Mouse (Mus musculus): ENCODE results near the gene Mtx2.

Mtx2 gene

DNA sequence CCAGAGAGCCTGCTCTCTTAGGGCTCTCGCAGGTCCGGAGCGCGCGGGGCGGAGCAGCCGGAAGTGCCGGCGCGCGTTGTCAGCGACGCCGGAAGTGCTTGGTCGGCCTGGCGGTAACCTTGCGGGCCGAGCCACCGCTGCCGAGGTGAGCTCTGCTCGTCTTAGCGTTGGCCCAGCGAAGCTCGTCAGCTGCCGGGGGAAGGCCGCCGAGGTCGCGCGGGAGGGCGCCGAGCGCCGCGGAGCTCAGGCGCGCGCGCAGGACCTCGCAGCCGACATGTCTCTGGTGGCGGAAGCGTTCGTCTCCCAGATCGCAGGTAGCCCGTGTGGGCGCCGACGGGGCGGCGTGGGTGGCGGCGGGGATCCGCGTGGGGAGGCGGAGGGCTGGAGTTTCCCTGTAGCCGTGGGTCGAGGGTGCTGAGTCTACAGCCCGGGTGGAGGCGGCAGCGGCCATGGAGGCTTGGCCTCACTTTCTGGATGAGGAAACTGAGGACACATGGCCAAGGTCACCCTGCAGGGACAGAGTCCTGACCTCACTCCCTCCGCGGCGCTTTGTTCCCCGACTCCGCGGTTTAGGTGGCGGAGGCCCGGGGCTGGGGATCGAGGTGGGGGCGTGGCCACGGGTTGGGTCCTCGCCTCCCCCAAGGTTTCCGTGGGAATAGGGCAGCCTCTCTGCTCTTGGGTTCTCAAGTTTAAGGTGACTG is at the start of gene Mtx2:
Gene Mtx2, plus strand, starts transcription at position 74 of the 701 bp plus-strand sequence.
- peak; percentile 47 for DNase-seq (ENCODE audit: low read depth, low spot score)

DNA sequence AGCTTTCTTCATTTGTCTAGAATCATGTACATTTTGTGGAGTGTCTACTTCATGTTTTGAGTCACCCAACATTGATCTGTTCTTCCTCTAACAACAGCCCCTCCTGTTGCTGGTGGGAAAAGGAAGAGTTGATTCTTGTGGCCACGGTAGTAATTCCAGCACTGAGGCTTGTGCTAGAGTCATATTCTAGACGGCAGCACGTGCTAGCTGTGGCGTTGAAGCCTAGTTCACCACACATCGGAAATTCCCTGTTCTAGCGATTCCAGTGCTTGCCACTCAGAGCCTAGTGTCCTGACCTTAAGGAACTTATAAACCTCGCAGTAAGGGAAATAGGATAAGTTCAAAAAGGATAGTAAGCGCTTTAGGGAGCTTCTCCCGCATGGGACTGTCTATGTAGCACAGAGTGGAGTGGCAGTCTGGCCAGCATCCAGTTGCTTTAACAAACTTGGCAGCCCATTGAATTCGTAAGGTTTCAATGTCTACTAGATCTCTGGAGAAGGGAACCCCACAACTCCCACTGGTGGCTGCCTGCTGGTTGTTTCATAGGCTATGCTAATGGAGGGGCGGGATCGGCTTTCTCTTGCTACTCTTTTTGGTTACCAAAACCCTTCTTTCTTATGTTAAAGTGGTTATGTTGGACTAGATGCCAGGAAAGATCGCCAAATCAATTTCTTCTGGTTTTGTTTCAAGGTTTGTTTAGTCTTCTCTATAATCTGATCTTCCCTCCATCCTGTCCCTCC is 47.9 kb upstream of the Mtx2 start:
- DNase-seq (ENCODE audit: low read depth, low spot score) = no peak

DNA sequence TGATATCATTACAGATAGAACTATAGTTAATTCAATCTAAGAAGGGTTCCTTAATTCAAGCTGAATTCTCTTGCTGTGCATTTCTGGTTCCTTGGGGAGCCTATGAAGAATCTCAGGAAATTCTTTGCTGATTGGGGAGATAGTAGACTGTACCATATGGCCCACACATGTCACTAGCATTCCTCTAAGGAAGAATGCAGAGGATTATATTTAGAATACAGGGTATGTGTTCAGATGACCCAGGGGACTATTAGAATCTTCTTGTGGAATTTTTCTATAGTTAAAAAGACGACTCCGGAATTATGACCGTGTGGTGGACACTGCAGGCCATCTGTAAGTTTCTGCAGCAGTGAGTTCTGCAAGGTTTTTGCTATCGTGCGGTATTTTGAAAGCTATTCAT is 44.2 kb upstream of the Mtx2 start:
- no peak for DNase-seq (ENCODE audit: low read depth, low spot score)

DNA sequence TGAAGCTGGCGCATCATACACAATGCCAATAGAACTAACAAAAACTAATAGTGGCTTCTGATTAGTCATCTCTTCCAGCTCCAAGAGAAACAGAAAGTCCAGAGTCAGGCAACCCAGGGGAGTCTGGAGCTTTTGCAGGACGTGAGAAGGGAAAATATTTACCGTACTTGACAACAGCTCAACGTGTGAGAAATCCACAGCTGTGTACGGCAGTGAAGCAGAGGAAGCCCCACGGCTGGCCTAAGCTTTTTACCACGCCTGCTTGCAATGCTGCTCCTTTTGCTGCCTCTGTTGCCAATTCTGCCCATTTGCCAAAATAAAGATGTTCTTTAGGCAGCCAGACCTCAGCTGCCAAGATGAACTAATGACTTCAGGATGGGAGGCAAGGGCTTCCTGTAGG is 30.1 kb upstream of the Mtx2 start:
- DNase-seq (ENCODE audit: low read depth, low spot score) = no peak

DNA sequence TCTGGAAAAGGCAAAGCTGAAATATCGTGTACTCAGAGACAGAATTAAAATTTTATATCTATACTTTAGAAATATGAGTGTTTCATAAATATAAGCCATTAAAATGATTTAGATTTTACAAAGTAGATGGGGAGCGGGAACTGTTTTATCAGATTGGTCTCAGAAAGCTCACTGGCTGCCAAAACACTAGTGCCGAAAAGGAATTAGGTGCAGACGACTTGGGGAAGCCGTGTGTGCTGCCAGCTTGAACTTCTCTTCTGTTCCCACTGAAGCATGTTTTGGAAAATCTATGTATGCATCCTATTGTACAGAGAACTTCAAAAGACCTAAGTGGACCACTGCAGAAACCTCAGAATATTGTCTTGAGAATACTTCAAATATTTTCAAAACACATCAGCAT is 17.2 kb upstream of the Mtx2 start:
- DNase-seq (ENCODE audit: low read depth, low spot score) = no peak

DNA sequence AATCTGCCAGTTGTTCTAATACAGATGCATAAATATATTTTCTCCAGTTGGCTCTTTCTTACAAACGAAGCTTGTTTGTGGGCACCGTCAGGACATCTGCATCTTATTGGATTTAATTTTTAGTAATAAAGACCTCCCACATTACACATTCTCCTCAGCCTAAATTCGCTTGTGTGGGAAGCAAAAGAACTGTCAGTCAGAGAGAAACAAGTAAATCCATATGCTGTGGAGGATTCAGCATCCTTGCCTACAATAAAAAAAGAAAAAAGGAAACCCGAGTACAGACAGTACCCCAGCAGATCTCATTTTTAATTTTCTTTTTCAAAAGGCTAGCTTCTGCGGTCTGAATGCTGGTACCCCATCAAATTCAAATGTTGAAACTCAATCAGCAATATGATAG is 2.9 kb upstream of the Mtx2 start:
- no peak for DNase-seq (ENCODE audit: low read depth, low spot score)

DNA sequence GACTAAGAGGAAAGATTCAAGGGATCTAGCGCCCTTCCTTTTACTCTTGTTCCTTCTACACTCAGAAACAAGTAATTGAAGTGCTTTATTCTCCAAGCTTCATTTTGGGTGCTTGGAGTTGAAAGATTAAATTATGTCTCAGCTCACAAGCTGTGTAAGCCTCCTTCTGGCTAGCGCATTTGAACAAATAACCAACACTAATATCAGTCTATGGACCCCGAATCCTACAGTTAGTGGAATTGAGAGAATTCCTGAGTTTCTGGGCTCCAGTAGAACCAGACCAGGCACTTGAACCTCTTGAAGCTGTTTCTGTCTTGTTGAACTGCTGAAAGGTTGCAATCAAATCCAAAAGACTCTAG is 253 bp upstream of the Mtx2 start:
- no peak for DNase-seq (ENCODE audit: low read depth, low spot score)

DNA sequence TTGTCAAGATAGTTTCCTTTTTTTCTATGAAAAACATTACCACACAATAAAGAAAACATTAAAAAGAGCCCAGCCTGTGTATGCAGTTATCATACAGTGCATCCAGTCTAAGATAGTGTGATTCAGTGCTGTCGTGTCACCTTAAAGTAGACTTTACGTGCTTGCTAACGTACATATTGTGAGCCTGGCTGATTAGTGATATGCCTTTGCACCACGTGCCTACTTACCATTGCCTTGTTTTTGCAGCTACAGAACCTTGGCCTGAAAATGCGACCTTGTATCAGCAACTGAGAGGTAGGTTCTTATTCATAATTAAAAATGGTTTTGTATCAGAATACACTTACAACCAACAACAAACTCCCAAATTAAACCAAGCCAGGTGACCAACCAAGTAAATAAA is 21.4 kb downstream of the Mtx2 start:
- DNase-seq (ENCODE audit: low read depth, low spot score) = no peak

DNA sequence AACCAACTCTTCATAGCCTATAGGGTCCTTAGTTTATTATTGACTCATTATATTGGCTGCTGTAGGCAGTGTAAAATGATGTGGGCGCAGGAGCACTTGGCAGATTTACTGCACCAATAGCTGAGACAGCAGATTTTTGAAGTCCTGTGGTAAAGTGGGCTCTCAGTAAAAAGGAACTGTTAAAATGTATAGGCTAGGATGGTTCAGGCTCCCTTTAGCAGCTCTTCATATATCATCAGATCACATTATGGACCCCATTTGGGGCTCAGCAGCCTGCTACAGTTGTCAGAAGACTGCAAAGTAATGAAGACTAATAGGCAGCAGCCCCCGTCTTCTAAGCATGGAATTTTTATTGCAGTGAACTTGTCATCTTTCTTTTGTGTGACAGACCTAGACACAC is 21.9 kb downstream of the Mtx2 start:
- DNase-seq (ENCODE audit: low read depth, low spot score) = no peak

DNA sequence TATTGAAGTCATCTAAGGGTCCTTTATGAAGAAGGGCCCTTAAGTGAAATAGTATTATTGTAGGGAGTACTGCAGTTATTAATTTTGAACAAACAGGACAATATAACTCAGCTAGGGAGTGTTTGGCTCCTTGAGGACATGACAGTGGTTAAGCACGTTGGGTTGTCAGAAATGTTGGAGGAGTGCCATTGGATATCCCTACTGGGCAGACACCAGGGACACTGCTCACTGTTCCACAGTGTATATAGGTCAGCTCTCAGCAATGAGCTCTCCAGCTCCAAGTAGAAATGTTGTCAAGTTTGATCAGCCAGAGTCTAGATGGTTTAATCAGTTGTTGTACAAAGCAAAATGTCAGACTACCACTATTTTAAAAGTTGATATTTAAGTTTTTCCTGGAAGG is 24.4 kb downstream of the Mtx2 start:
- no peak for DNase-seq (ENCODE audit: low read depth, low spot score)

DNA sequence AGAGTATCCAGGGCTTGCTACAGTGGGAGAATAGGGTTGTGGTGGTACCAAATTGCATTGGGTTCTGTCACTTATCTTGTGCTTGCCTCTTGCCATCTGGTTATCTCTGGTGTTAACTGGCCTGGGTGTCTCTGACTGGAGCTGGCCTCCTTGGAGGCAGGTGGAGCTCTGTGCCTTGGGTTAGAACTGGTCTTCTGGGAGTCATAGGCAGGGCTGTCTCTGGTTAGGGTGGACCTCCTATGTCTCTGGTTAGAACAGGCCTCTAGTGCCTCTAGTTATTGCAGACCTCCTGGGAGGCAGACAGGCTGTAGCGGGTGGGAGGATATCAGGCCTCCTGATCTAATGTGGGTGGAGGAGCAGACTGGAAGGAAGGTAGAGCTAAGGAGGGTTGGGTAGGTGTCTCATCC is 36.5 kb downstream of the Mtx2 start:
- no peak for DNase-seq (ENCODE audit: low read depth, low spot score)

DNA sequence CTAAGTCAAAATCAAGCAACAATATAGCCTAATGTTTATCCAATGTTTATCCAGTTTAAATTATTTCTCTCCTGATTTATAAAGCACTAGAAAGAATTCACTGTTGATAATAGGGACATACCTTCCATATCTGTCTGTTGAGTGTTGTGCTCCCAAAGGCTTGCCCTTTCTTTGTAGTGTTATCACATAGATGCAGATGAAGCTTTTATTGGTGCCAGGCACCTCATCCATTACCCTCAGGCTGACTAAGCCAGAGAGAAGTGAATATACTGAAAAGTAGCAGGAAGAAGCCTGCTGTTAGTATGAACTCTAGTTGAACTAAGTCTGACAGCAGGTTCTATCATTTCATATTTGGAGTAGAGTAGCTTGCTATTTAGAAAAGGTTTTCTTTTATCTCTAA is 39.8 kb downstream of the Mtx2 start:
- no peak for DNase-seq (ENCODE audit: low read depth, low spot score)

DNA sequence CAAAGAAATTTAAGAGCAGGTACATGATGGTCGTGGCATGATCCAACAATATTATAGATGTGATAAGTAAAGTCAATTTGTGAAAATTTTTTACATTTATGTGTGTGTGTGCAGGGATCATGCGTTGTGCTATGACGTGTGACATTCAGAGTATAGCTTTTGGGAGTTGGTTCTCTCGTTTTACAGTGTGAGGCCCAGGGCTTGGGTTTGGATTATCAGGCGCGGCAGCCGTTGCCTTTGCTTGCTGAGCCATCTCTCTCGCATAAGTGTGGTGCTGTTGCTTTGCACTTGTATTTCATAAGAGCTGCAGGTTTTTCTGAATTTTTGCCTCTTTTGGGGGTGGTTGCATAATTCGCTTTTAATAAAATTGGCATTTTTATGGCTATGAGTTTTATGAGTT is 48.4 kb downstream of the Mtx2 start:
- DNase-seq (ENCODE audit: low read depth, low spot score) = no peak

DNA sequence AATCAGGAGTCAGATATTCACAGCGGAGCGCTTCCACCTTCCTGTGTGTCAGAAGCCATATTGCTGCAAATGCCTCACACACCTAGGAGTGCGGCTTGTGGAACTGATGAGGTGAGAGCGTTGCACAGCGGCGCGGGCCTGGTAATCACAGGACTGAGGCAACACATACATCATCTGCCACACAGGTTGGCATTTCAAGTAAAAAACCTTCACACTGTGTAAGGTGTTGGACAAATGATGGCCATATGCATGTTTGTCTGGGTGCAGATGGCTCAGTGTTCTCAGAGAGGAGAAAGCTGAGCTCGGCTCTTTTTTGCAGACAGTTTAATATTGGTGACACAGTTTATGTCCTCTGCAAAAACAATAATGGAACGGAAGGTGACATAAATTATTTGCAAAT is 58.8 kb downstream of the Mtx2 start:
- no peak for DNase-seq (ENCODE audit: low read depth, low spot score)

DNA sequence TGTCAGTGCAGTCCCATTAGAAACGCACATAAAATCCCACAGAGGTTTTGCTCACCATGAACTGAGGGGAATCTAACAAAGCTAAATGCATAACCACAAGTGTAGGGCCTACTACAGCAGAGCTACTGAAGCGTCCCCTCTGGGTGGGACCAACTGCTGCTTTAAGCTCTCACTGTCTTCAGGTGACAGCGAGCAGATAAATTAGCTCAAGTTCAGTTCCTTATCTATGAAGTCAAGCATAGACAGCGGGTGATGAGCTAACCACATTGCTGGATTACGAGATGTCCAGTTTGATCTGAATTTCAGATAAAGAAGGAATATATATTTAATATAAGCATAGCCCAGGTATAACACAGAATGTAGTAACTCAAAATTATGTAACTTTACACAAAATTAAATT is 66.3 kb downstream of the Mtx2 start:
- DNase-seq (ENCODE audit: low read depth, low spot score) = no peak

DNA sequence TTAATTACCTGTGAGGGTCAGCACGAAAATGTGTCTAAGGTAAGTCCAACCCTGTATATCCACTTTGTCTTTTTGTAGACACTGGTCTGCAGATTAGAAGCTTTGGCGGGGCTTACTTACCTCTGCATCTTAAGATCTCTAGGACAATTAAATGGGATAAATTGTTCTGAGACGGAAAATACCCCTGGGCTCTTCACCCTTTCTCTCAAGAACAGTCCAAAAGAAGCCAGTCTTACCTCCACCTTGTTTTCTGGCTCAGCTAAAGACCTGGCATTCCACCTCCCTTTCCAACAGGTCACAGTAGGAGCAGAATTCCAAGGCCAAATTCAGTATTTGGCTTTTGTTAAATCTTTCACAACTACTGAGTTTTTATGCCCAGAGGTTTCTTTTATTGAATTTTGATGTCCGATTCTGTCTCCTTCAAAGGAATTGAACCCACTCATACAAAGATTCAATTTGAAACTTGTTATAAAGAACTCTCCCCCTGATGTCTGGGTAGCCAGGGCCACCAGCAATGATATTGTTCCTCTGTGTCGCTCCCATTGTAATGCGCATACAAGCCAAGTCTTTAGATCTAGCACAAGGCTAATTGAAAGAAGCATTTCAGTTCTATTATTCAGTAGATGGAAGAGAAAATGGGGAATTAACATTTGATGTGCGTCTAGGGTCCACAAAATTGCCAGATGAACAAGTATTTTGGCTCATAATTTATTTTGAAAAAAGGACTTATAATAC is 67.4 kb downstream of the Mtx2 start:
- DNase-seq (ENCODE audit: low read depth, low spot score) = no peak

DNA sequence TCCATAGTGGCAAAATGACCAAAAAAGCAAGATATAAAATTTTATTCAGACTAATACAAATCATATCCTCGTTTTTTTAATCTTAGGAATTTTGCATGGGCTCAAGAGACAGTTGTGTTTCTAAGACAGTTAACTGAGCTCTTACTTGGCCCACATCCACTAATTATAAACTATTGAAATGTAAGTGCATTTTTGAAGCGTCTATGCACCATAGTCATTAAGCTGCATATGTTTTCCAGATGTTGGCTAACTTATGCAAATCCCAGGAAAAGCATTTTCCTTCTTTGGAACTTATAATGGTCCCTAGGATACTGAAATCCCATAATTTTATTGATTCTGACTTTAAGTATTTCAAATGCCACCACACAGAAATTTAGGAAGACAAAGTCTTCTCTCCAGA is 68.5 kb downstream of the Mtx2 start:
- no peak for DNase-seq (ENCODE audit: low read depth, low spot score)

DNA sequence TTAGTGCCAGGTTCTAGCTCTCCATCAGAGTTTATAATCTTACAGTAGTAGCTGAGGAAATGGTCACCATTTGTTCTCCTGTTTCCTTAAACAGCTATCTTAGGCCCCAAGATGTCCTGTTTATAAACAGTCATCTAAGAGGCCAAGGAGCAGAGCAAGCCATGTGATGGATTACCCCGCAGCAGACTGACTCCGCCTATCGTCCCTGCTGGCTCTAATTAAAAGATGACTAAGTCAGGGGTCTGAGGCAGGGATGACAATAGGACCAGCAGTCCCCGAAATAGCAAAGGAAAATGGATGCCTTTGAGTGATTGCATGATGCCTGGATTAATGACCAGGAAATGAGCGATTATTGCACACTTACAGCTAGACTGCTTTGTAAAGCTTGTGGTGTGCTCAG is 74.4 kb downstream of the Mtx2 start:
- no peak for DNase-seq (ENCODE audit: low read depth, low spot score)

DNA sequence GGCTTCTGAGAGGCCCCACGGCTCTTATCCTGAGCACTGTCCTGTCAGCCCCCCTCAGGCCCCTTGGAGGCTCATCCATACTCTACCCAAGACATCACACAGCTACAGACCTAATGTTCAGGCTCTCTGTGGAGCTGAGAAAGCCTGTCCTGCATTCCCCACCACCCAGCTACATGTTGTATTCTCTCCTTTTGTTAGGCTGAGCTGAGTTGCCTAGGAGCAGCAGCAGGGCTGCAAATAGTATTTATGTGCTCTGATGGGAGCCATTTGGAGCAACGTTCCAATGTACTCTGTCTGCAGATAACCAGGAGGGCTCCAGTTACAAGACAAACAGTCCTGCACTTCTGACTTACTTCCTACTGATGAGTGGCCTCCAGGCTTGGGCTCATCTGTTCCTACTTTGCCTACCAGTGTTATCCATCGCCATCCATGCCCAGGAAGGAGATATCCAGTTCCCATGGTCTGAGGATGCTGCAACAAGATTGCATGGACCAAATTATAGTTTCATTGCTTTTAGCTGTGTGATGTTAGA is 76.2 kb downstream of the Mtx2 start:
- no peak for DNase-seq (ENCODE audit: low read depth, low spot score)

DNA sequence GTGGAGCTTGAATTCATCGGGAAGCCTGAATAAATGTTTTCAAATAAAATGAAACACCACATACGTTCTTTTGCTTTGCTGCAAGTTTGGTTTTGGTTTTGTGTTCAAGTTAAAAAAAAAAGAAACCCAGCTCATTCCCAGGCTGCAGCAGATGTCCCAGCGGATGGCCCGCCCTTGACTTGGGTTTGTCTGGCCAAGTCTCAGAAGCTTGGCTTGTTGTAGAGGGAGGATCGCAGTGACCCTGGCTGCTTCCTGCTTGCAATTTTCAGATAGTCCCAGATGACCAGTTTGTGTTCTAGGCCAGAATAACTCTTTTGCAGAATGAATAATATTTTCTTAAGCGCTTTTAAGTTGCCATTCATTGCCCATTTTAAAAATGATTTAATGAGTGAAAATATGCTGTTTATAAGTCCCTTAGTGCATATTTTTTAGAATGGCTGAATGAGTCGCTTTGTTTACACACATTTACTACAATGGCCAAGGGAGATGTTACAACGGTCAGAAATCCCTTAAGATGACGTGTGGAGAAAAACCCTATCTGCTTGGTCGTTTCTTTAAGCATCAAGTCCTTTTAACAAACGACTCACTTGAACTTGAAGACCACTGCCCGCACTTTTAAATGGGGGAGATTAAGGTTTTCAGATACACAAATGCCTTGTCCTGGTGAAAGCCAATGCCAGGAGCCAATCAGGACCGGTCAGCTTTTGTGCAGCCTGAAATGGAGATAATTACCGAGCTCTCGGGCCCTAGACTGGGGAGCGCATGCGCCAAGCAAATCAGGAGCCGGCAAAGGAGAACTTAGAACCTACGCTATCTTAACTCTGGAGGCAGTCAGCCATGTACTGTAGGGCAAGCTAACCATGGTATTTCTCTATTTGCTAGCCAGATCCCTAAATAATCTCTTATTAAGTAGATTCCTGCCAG is 82.0 kb downstream of the Mtx2 start:
- DNase-seq (ENCODE audit: low read depth, low spot score) = no peak

DNA sequence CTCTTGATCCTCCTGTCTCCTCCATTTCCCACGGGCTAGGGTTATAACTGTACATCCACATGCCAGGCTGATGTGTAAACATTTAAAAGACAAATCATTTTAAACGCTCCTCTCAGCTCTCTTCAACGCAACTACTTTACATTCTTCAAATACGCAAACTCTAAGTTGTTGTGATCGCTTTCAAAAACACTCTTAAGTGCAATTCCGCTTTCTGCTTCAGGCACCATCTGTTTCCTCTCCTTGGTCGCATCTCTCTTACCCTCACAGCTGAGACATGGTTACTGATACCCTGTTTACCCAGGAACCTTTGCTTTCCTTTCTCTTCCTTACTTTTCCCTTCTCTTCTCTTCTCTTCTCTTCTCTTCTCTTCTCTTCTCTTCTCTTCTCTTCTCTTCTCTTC is 86.4 kb downstream of the Mtx2 start:
- DNase-seq (ENCODE audit: low read depth, low spot score) = no peak

Measured in brain, embryonic 18.5 days (tissue).